Mouse (Mus musculus) CH12.LX (cell line): ENCODE measurements around the gene Edem2. TPM values are rescaled to one million over a fixed set of nuclear protein-coding genes. Genes with fewer than 3 reads are reported as not detected.

ENCODE experiments used
- DNase-seq: peaks from one replicate; pipeline ENCODE4 v3.0.0-alpha.2; 2013; ENCODE audit errors: extremely low read depth
- H3K27ac ChIP-seq: 2 replicates; pipeline ENCODE4 v1.5.1; 2012; ENCODE audit warnings: low read depth, mild to moderate bottlenecking, control low read depth, moderate library complexity; ENCODE audit not compliant: insufficient read depth
- H3K27me3 ChIP-seq: replicated peaks from 2 replicates; pipeline ENCODE3; 2012; ENCODE audit warnings: inconsistent platforms
- H3K36me3 ChIP-seq, 2 experiments: replicated peaks in 1 of 2; 2 replicates each; pipeline versions ENCODE3 to v1.6.1; 2012; ENCODE audit warnings: inconsistent platforms in 1 of 2, low read length in 1 of 2, mild to moderate bottlenecking in 1 of 2, mixed read lengths in 1 of 2, moderate library complexity in 1 of 2; ENCODE audit not compliant: control insufficient read depth in 1 of 2, insufficient read depth in 1 of 2
- H3K4me1 ChIP-seq, 2 experiments: 2 replicates each; pipeline ENCODE4 v1.6.1; 2012; ENCODE audit warnings: inconsistent platforms in 1 of 2, moderate library complexity in 1 of 2; ENCODE audit not compliant: insufficient read depth in 2 of 2, control insufficient read depth in 1 of 2
- H3K4me2 ChIP-seq: 2 replicates; pipeline ENCODE4 v1.6.1; 2012; ENCODE audit warnings: low read depth, mild to moderate bottlenecking, control low read depth; ENCODE audit not compliant: poor library complexity, insufficient read depth, severe bottlenecking
- H3K4me3 ChIP-seq, 3 experiments: fragments of 150-350 bp in 1 of 3; sonication (generic) in 1 of 3; replicated peaks in 1 of 3; 2 replicates each; pipeline versions ENCODE3 to v1.5.1; 2011 to 2012; ENCODE audit warnings: low read depth in 2 of 3, low read length in 2 of 3, mild to moderate bottlenecking in 2 of 3, moderate library complexity in 2 of 3, control low read depth in 1 of 3, improper control_type of control experiment in 1 of 3, inconsistent platforms in 1 of 3, mixed read lengths in 1 of 3; ENCODE audit not compliant: poor library complexity in 1 of 3
- H3K79me2 ChIP-seq: replicated peaks from 2 replicates; pipeline ENCODE4 v1.6.1; 2012; ENCODE audit warnings: mild to moderate bottlenecking, moderate library complexity; ENCODE audit not compliant: control insufficient read depth, poor library complexity, insufficient read depth, severe bottlenecking; ENCODE audit errors: extremely low read depth
- H3K9ac ChIP-seq: 2 replicates; pipeline ENCODE4 v1.6.1; 2012; ENCODE audit warnings: low read depth, mild to moderate bottlenecking, control low read depth, moderate library complexity; ENCODE audit not compliant: insufficient read depth
- H3K9me3 ChIP-seq: replicated peaks from 2 replicates; pipeline ENCODE3; 2012; ENCODE audit warnings: low read length, inconsistent platforms, mixed read lengths
- BHLHE40 ChIP-seq: IDR thresholded peaks from 2 replicates; pipeline ENCODE4 v1.6.1; 2011; ENCODE audit warnings: mild to moderate bottlenecking, low read depth, low read length, improper control_type of control experiment
- CHD2 ChIP-seq: IDR thresholded peaks from 2 replicates; pipeline ENCODE4 v1.6.1; 2011; ENCODE audit warnings: low read length, improper control_type of control experiment
- CTCF ChIP-seq, 2 experiments: IDR thresholded peaks in 1 of 2; conservative IDR thresholded peaks in 1 of 2; 2 replicates each; pipeline ENCODE4 v1.5.1; 2011 to 2012; ENCODE audit warnings: low read depth in 2 of 2, low read length in 2 of 2, improper control_type of control experiment in 1 of 2, inconsistent platforms in 1 of 2, mild to moderate bottlenecking in 1 of 2, moderate library complexity in 1 of 2
- ELF1 ChIP-seq: IDR thresholded peaks from 2 replicates; pipeline ENCODE4 v1.6.1; 2014; ENCODE audit warnings: low read depth, mild to moderate bottlenecking, inconsistent platforms, low read length, improper control_type of control experiment
- EP300 ChIP-seq: IDR thresholded peaks from 2 replicates; pipeline ENCODE4 v1.6.1; 2011; ENCODE audit warnings: low read length, improper control_type of control experiment
- ETS1 ChIP-seq: conservative IDR thresholded peaks from 2 replicates; pipeline ENCODE4 v1.6.1; 2012; ENCODE audit warnings: low read depth, mild to moderate bottlenecking, inconsistent platforms, low read length, improper control_type of control experiment, moderate library complexity
- HCFC1 ChIP-seq: IDR thresholded peaks from 2 replicates; pipeline ENCODE4 v1.6.1; 2012; ENCODE audit warnings: low read depth, mild to moderate bottlenecking, inconsistent platforms, low read length, improper control_type of control experiment
- IRF4 ChIP-seq: IDR thresholded peaks from 2 replicates; pipeline ENCODE4 v1.6.1; 2014; ENCODE audit warnings: low read depth, mild to moderate bottlenecking, inconsistent platforms, low read length, improper control_type of control experiment
- JUN ChIP-seq: IDR thresholded peaks from 2 replicates; pipeline ENCODE4 v1.6.1; 2011; ENCODE audit warnings: low read depth, mild to moderate bottlenecking, low read length, improper control_type of control experiment, moderate library complexity; ENCODE audit not compliant: insufficient read depth
- KAT2A ChIP-seq: IDR thresholded peaks from 2 replicates; pipeline ENCODE4 v1.6.1; 2012; ENCODE audit warnings: low read length, improper control_type of control experiment, inconsistent platforms; ENCODE audit not compliant: insufficient replicate concordance
- MAFK ChIP-seq: IDR thresholded peaks from 2 replicates; pipeline ENCODE4 v1.6.1; 2011; ENCODE audit warnings: low read length, improper control_type of control experiment; ENCODE audit not compliant: insufficient replicate concordance
- MAX ChIP-seq: IDR thresholded peaks from 2 replicates; pipeline ENCODE4 v1.6.1; 2011; ENCODE audit warnings: low read length, improper control_type of control experiment
- MAZ ChIP-seq: IDR thresholded peaks from 2 replicates; pipeline ENCODE4 v1.6.1; 2012; ENCODE audit warnings: low read depth, mild to moderate bottlenecking, inconsistent platforms, low read length, improper control_type of control experiment, moderate library complexity
- MEF2A ChIP-seq: IDR thresholded peaks from 2 replicates; pipeline ENCODE4 v1.6.1; 2014; ENCODE audit warnings: low read depth, mild to moderate bottlenecking, inconsistent platforms, low read length, improper control_type of control experiment, borderline replicate concordance
- MYC ChIP-seq: IDR thresholded peaks from 2 replicates; pipeline ENCODE4 v1.6.1; 2011; ENCODE audit warnings: low read depth, mild to moderate bottlenecking, improper control_type of control experiment, low read length
- NELFE ChIP-seq: IDR thresholded peaks from 2 replicates; pipeline ENCODE4 v1.6.1; 2011; ENCODE audit warnings: low read depth, low read length, improper control_type of control experiment
- NRF1 ChIP-seq: IDR thresholded peaks from 2 replicates; pipeline ENCODE4 v1.6.1; 2014; ENCODE audit warnings: low read depth, mild to moderate bottlenecking, inconsistent platforms, low read length, improper control_type of control experiment, moderate library complexity
- POLR2AphosphoS2 ChIP-seq: IDR thresholded peaks from 2 replicates; pipeline ENCODE4 v1.6.1; 2011; ENCODE audit warnings: low read depth, low read length, improper control_type of control experiment
- RCOR1 ChIP-seq: conservative IDR thresholded peaks from 2 replicates; pipeline ENCODE4 v1.6.1; 2012; ENCODE audit warnings: low read depth, mild to moderate bottlenecking, inconsistent platforms, low read length, improper control_type of control experiment
- USF2 ChIP-seq: conservative IDR thresholded peaks from 2 replicates; pipeline ENCODE4 v1.6.1; 2011; ENCODE audit warnings: low read depth, low read length, improper control_type of control experiment
- dilution Hi-C: fragments of 300-500 bp; cut with MboI; formaldehyde crosslinking; loops from 2 replicates; pipeline ENCODE4 v1.14.3; 2020; ENCODE audit warnings: low sequenced_read_pairs; ENCODE audit not compliant: extremely low pct_unique_long_range_greater_than_20kb, extremely low pct_ligation_motif_present
- in situ Hi-C: fragments of 300-500 bp; cut with MboI; formaldehyde crosslinking; loops from 3 replicates; pipeline ENCODE4 v1.14.3; 2019; ENCODE audit warnings: low sequenced_read_pairs, low pct_ligation_motif_present, low pct_unique_long_range_greater_than_20kb, mixed read lengths
- polyA plus RNA-seq: library from polyadenylated mRNA; unstranded; fragments of >175 nt; gene quantifications from 2 replicates; pipeline ENCODE4 v1.2.1, GENCODE M21; 2012; ENCODE audit warnings: low read depth; ENCODE audit not compliant: insufficient read length
- total RNA-seq, 2 experiments: library from RNA; depleted of rRNA; stranded (reverse); fragments of 300-350 nt in 1 of 2; fragments of >200 nt in 1 of 2; gene quantifications; 2 replicates each; pipeline ENCODE4 v1.2.3; 2012 to 2014

The Edem2 gene
- total and polyA plus RNA-seq, 3 experiments, result 42.5 to 71.8 (median 48.7) TPM

GRCm38 (mm10) chr2:155751014-155751786 is 21.9 kb upstream of the Edem2 start, which contains the start of gene Procr:
Procr (plus strand) TSS chr2:155751117.
- peak within 1 kb of the TSS; percentile 85 for H3K4me2 ChIP-seq
- no peaks in the 10 kb centered on the region for H3K79me2 ChIP-seq
- no peaks in the 10 kb centered on the region for H3K36me3 ChIP-seq
- peak within 1 kb of the TSS in 1 of 3 experiments; percentile 59 for H3K4me3 ChIP-seq
- H3K4me1 ChIP-seq, result peaks cover 3 to 9% of the 10 kb centered on the region in 2 experiments
- in situ Hi-C loops, result loop anchor here (25.0 kb wide), 1 partner anchor 239 kb away; the partner anchor contains the start of genes Acss2 and Ggt7
- H3K9ac ChIP-seq, result peak within 1 kb of the TSS; percentile 15; the same call in 1 of the 2 replicates
- H3K27ac ChIP-seq, result no peak within 1 kb of the TSS
- no peak for DNase-seq
- TF ChIP-seq POLR2AphosphoS2 (no peak), MEF2A (no peak), MYC (no peak), ELF1 (no peak), NRF1 (no peak), MAZ (no peak), CHD2 (no peak), RCOR1 (no peak)
- TF ChIP-seq, all 38 proteins: peak for 0
- Histone ChIP-seq H3K9me3 (no peaks in the 10 kb centered on the region), H3K27me3 (no peaks in the 10 kb centered on the region)
- dilution Hi-C loops, result no loop called here

- no peaks in the 10 kb centered on the region for H3K79me2 ChIP-seq
- H3K27me3 ChIP-seq, result no peaks in the 10 kb centered on the region
- H3K36me3 ChIP-seq, result no peaks in the 10 kb centered on the region
- TF ChIP-seq MEF2A, result peak; percentile 64; the same call in 1 of the 2 replicates
- TF ChIP-seq HCFC1, result 0 out of 2 replicates have a peak, but pooled peaks have one; percentile 13
- peak; percentile 48; the same call in 1 of the 2 replicates for TF ChIP-seq IRF4
- TF ChIP-seq KAT2A, result no peak
- no peak for TF ChIP-seq JUN
- TF ChIP-seq ETS1, result peak; percentile 54
- 0 out of 2 replicates have a peak, but pooled peaks have one; percentile 36 for TF ChIP-seq MAFK
- peak; percentile 47 for TF ChIP-seq BHLHE40
- no peak for TF ChIP-seq USF2
- peak; percentile 46 for TF ChIP-seq EP300
- TF ChIP-seq NELFE, result no peak
- no peak for TF ChIP-seq NRF1
- no peak; the same call in 1 of the 2 replicates for TF ChIP-seq ELF1
- peak; percentile 87 for TF ChIP-seq MAX
- no peak for TF ChIP-seq CTCF (conservative IDR thresholded peaks at IDR 0.05 in 1 of 2, IDR thresholded peaks at IDR 0.05 in 1 of 2; ENCODE audit: low read depth in 2 of 2, low read length in 2 of 2)
- H3K9ac ChIP-seq, result no peak overlapping the region
- in situ Hi-C loops, result no loop called here
- no peaks in the 10 kb centered on the region for H3K9me3 ChIP-seq
- H3K4me3 ChIP-seq, result no peak overlapping the region
- H3K4me2 ChIP-seq, result peak overlapping the region; percentile 85
- H3K4me1 ChIP-seq, result peaks cover 3 to 9% of the 10 kb centered on the region in 2 experiments
- peak; percentile 67 for DNase-seq
- no peak overlapping the region for H3K27ac ChIP-seq
- dilution Hi-C loops, result no loop called here
Observed at GRCm38 (mm10) chr2:155749394-155749793, 20.1 kb upstream of the Edem2 start.
